Mouse (Mus musculus) G1E (cell line): Measurements from ENCODE around the gene Ccl26. TPM values are rescaled to one million over a fixed set of nuclear protein-coding genes. Genes with fewer than 3 reads are reported as not detected.
"Not testable (repeated sequence)": the region's sequence is repeated elsewhere in the genome, so short reads cannot be mapped to it uniquely, and the experiment has no call there.

Experiments
- ATAC-seq: 2 replicates; pipeline ENCODE4 v1.8.0; 2016; ENCODE audit warnings: mild to moderate bottlenecking; ENCODE audit not compliant: insufficient number of reproducible peaks, poor library complexity, low FRiP score, severe bottlenecking; ENCODE audit errors: extremely low read depth
- DNase-seq: peaks from one replicate; pipeline ENCODE4 v3.0.0; 2012; ENCODE audit warnings: low spot score
- H3K27me3 ChIP-seq: 2 replicates; pipeline ENCODE4 v1.6.1; 2012; ENCODE audit warnings: mild to moderate bottlenecking, low read length, inconsistent platforms; ENCODE audit not compliant: insufficient read depth
- H3K36me3 ChIP-seq: replicated peaks from 2 replicates; pipeline ENCODE3; 2012; ENCODE audit warnings: mild to moderate bottlenecking, inconsistent platforms
- H3K4me1 ChIP-seq: 2 replicates; pipeline ENCODE4 v1.6.1; 2012; ENCODE audit warnings: low read depth, low read length, inconsistent platforms, mixed read lengths; ENCODE audit not compliant: insufficient read depth
- H3K4me3 ChIP-seq: 2 replicates; pipeline ENCODE4 v1.5.1; 2012; ENCODE audit warnings: low read depth, mild to moderate bottlenecking, inconsistent platforms, low read length, moderate library complexity, mixed read lengths
- H3K9me3 ChIP-seq: replicated peaks from 2 replicates; pipeline ENCODE4 v1.6.1; 2012; ENCODE audit warnings: inconsistent platforms
- CTCF ChIP-seq: IDR thresholded peaks from 2 replicates; pipeline ENCODE4 v1.5.1; 2012; ENCODE audit warnings: low read depth, low read length, inconsistent platforms, mixed read lengths
- GATA1 ChIP-seq: IDR thresholded peaks from 2 replicates; pipeline ENCODE4 v1.6.1; 2012; ENCODE audit warnings: borderline replicate concordance, low read length, inconsistent platforms, mixed read lengths
- GATA2 ChIP-seq: IDR thresholded peaks from 2 replicates; pipeline ENCODE4 v1.6.1; 2012; ENCODE audit warnings: low read depth, low read length, inconsistent platforms, borderline replicate concordance
- POLR2AphosphoS5 ChIP-seq: IDR thresholded peaks from 2 replicates; pipeline ENCODE4 v1.6.1; 2012; ENCODE audit warnings: low read depth, low read length, inconsistent platforms; ENCODE audit not compliant: insufficient replicate concordance
- TAL1 ChIP-seq: conservative IDR thresholded peaks from 2 replicates; pipeline ENCODE4 v1.6.1; 2012; ENCODE audit warnings: low read depth, low read length, inconsistent platforms, mixed read lengths
- polyA plus RNA-seq: library from polyadenylated mRNA; stranded (reverse); fragments of >175 nt; gene quantifications from 2 replicates; pipeline ENCODE4 v1.2.3, GENCODE M21; 2012
- total RNA-seq, 2 experiments: library from RNA; stranded (forward) in 1 of 2; stranded (reverse) in 1 of 2; fragments of 200-1000 nt in 1 of 2; fragments of >200 nt in 1 of 2; fragmentation: Nextera tagmentation in 1 of 2; gene quantifications; 2 replicates each; pipeline ENCODE4 v1.2.3; 2014 to 2017

The Ccl26 gene
- total RNA-seq (2014; fragmentation: Nextera tagmentation) (not detected in 2 replicates), total RNA-seq (2017) (not detected in 2 replicates), polyA plus RNA-seq (not detected in 2 replicates)

- no peak for TF ChIP-seq GATA2
- TF ChIP-seq CTCF = no peak
- no peak for TF ChIP-seq POLR2AphosphoS5
- no peak for TF ChIP-seq GATA1
- TF ChIP-seq TAL1 = no peak
- no peak for DNase-seq
- H3K36me3 ChIP-seq = no peaks in the 10 kb centered on the region
- ATAC-seq = no peak
- no peaks in the 10 kb centered on the region for H3K9me3 ChIP-seq
- no peak within 1 kb of the TSS for H3K4me3 ChIP-seq
- H3K4me1 ChIP-seq = no peaks in the 10 kb centered on the region
- no peaks in the 10 kb centered on the region for H3K27me3 ChIP-seq
Measured at GRCm38 (mm10) chr5:135563469-135563868, at the start of gene Ccl26. Gene Ccl26, minus strand, starts transcription at chr5:135563569.

- DNase-seq (no peak), ATAC-seq (no peak)
- H3K36me3 ChIP-seq = no peaks in the 10 kb centered on the region
- H3K4me1 ChIP-seq = no peaks in the 10 kb centered on the region
- peaks cover 3% of the 10 kb centered on the region for H3K9me3 ChIP-seq
- H3K27me3 ChIP-seq = 0 out of 2 replicates have a peak, but pooled peaks cover 1% of the 10 kb centered on the region
- H3K4me3 ChIP-seq = no peak overlapping the region
- TF ChIP-seq CTCF (no peak), TAL1 (no peak), POLR2AphosphoS5 (no peak), GATA2 (no peak), GATA1 (no peak)
Measured at GRCm38 (mm10) chr5:135609794-135610193, 46.4 kb upstream of the Ccl26 start.

DNA sequence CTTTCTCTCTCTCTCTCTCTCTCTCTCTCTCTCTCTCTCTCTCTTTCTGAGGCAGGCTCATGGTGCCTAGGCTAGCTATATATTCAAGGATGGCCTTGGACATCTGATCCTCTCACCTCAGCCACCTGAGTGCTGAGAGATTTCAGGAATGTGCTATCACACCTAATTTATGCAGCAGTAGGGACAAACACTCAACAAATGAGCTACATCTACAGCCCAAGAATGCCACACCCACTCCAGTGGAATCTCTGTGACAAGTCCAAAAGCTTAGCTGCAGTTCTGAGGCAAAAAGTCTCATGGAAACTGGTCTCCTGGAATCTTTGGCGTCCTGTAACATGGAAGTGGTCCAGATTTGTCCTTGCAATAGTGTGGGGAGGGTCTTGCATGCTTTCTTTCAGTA is 44.2 kb upstream of the Ccl26 start:
- no peak overlapping the region for H3K4me3 ChIP-seq
- no peaks in the 10 kb centered on the region for H3K36me3 ChIP-seq
- DNase-seq = no peak
- no peak for TF ChIP-seq CTCF
- no peak for TF ChIP-seq POLR2AphosphoS5
- no peak for TF ChIP-seq GATA1
- TF ChIP-seq TAL1 = no peak
- TF ChIP-seq GATA2 = no peak
- no peaks in the 10 kb centered on the region for H3K4me1 ChIP-seq
- no peak for ATAC-seq
- no peaks in the 10 kb centered on the region for H3K27me3 ChIP-seq
- H3K9me3 ChIP-seq = peaks cover 8% of the 10 kb centered on the region

DNA sequence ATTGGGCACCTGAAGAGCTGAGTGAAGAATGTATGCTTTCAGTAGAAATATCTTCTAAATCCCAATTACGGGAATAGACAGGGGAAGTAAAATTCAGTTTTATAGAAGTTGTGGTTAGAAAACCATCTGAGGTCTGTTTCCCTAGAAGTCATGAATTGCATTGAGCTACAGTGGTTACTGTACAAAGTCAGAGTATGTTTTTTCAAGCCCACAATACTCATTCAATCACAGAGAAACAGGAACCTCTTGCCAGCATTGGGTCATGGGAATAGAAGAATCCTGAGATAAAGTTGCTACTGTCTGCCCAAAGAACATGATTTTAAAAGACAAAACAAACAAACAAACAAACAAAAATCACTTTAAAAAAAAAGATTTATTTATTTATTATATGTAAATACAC is 43.3 kb upstream of the Ccl26 start:
- H3K9me3 ChIP-seq, H3K27me3 ChIP-seq, H3K36me3 ChIP-seq, H3K4me3 ChIP-seq, ATAC-seq, H3K4me1 ChIP-seq, DNase-seq: not testable (repeated sequence)

DNA sequence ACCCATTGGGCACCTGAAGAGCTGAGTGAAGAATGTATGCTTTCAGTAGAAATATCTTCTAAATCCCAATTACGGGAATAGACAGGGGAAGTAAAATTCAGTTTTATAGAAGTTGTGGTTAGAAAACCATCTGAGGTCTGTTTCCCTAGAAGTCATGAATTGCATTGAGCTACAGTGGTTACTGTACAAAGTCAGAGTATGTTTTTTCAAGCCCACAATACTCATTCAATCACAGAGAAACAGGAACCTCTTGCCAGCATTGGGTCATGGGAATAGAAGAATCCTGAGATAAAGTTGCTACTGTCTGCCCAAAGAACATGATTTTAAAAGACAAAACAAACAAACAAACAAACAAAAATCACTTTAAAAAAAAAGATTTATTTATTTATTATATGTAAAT is 41.3 kb upstream of the Ccl26 start:
- H3K27me3 ChIP-seq, H3K4me1 ChIP-seq, H3K9me3 ChIP-seq, DNase-seq, H3K4me3 ChIP-seq, ATAC-seq, H3K36me3 ChIP-seq: not testable (repeated sequence)

- Histone ChIP-seq H3K36me3 (no peaks in the 10 kb centered on the region), H3K4me3 (no peak overlapping the region), H3K9me3 (0 out of 2 replicates have a peak, but pooled peaks cover 4% of the 10 kb centered on the region), H3K4me1 (no peaks in the 10 kb centered on the region), H3K27me3 (no peaks in the 10 kb centered on the region)
- TF ChIP-seq CTCF (no peak), TAL1 (no peak), GATA1 (no peak), GATA2 (no peak), POLR2AphosphoS5 (no peak)
- no peak for ATAC-seq
- DNase-seq = no peak
Measured at GRCm38 (mm10) chr5:135589996-135590784, 26.8 kb upstream of the Ccl26 start.

DNA sequence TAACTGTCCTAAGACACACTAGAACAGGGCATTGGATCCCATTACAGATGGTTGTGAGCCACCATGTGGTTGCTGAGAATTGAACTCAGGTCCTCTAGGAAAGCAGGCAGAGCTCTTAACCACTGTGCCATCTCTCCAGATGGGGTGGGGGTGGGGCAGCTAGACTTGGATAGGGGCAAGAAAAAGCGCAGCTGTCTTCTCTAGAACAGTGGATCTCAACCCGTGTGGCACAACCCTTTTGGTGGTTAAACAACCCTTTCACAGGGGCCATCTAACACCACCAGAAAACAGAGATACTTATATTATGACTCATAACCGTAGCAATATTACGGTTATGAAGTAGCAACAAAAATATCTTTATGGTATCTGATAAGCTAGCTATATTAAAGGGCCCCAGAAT is 24.4 kb upstream of the Ccl26 start:
- Histone ChIP-seq H3K27me3 (no peaks in the 10 kb centered on the region), H3K9me3 (0 out of 2 replicates have a peak, but pooled peaks cover 4% of the 10 kb centered on the region), H3K36me3 (no peaks in the 10 kb centered on the region), H3K4me1 (no peaks in the 10 kb centered on the region), H3K4me3 (no peak overlapping the region)
- ATAC-seq (no peak), DNase-seq (no peak)
- TF ChIP-seq GATA2 (no peak), CTCF (no peak), GATA1 (no peak), POLR2AphosphoS5 (no peak), TAL1 (no peak)
